Mouse (Mus musculus) spleen, adult 2 months (tissue): ENCODE measurements at regions not wholly inside any gene's neighbourhood (a gene's known extent, or its start where the extent isn't known, plus 50 kb on each side); places are given as distances from the start of the nearest gene placed in this dataset.

Experiments used
- CTCF ChIP-seq: fragments of 200-500 bp; IDR thresholded peaks from 2 replicates; pipeline ENCODE4 v1.5.1; 2011; ENCODE audit warnings: mild to moderate bottlenecking, inconsistent platforms; ENCODE audit not compliant: insufficient read depth, insufficient read length, insufficient replicate concordance; ENCODE audit errors: extremely low read depth
- POLR2A ChIP-seq: fragments of 200-500 bp; IDR thresholded peaks from 2 replicates; pipeline ENCODE4 v1.6.1; 2011; ENCODE audit warnings: low read depth, low read length, inconsistent platforms

- TF ChIP-seq POLR2A: no peak
- TF ChIP-seq CTCF: no peak
Measured at GRCm38 (mm10) chr3:144108310-144108709, 96.7 kb downstream of the Lmo4 start.
